In the genomic region with DNA sequence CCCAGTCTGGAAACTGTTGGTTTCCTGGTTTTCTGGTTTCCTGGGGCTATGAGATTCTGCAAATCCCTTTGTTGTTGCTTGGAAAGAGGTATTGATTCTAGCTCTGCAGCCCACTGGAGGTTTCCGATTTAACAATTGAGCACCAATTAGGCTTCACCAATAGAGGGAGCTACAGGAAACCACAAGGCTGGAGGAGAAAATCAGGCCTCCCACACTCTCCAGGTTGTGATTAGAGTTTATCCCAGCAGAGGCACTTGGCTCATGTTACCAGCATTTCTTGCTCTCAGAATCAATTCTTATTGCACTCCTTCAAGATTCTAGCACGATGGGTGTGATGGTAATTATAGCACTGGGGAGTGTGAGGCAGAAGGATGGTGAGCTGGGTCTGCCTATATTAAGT, we compare ENCODE assay signal across 9 mouse cellular contexts. TPM values are rescaled to one million over a fixed set of nuclear protein-coding genes. Genes with fewer than 3 reads are reported as not detected.
DNase-seq lines count a peak whose midpoint lies in the region; ATAC-seq and TF ChIP-seq lines count a peak whose summit lies in the region.
"Had no signal": no experiment of that assay in that cellular context is flagged by ENCODE, and none has a peak within 500 bp of the region (broad histone marks: within the 10 kb centered on the region; RNA-seq: fewer than 3 reads in every experiment).

No protein-coding gene starts in this region.

- H3K27ac ChIP-seq in forebrain, embryonic 14.5 days (ENCODE audit: low read depth, low read length) = no peak overlapping the region
- no peak overlapping the region for H3K27ac ChIP-seq in forebrain, embryonic 13.5 days
- H3K27ac ChIP-seq in lung, postnatal 0 days (ENCODE audit: low read length) = no peak overlapping the region
- no peak overlapping the region for H3K27ac ChIP-seq in heart, embryonic 11.5 days (ENCODE audit: low read depth, low read length)

- ATAC-seq in forebrain, embryonic 14.5 days = no peak
- no peak for ATAC-seq in forebrain, embryonic 13.5 days
- no peak for ATAC-seq in lung, postnatal 0 days
- no peak for ATAC-seq in heart, embryonic 11.5 days (replicated peaks; ENCODE audit: insufficient number of reproducible peaks, low FRiP score, low TSS enrichment)

- peak; percentile 60 for DNase-seq in forebrain, embryonic 14.5 days (ENCODE audit: low spot score)
- DNase-seq in lung, postnatal 0 days (ENCODE audit: low spot score) = peak; percentile 47
- DNase-seq in lung, postnatal 4 days = no peak
- peak; percentile 70 for DNase-seq in embryo, embryonic 10.5 days (ENCODE audit: low spot score)
- DNase-seq in retina, postnatal 1 day = peak; percentile 63
- DNase-seq in thymus, postnatal 25 days = no peak

- H3K9ac ChIP-seq in forebrain, embryonic 14.5 days (ENCODE audit: low read length) = no peak overlapping the region
- H3K9ac ChIP-seq in forebrain, embryonic 13.5 days = no peak overlapping the region
- no peak overlapping the region for H3K9ac ChIP-seq in lung, postnatal 0 days (replicated peaks; ENCODE audit: low read depth)
- H3K9ac ChIP-seq in heart, embryonic 11.5 days (ENCODE audit: low read depth, low read length) = no peak overlapping the region

- H3K4me3 ChIP-seq in forebrain, embryonic 14.5 days (ENCODE audit: low read depth, low read length) = no peak overlapping the region
- H3K4me3 ChIP-seq in forebrain, embryonic 13.5 days = no peak overlapping the region
- no peak overlapping the region for H3K4me3 ChIP-seq in lung, postnatal 0 days (ENCODE audit: low read depth, low read length)
- no peak overlapping the region for H3K4me3 ChIP-seq in heart, embryonic 11.5 days (ENCODE audit: low read depth, low read length)
- H3K4me3 ChIP-seq: erythroblast, embryonic 14.5 days had no signal

- H3K36me3 ChIP-seq in forebrain, embryonic 14.5 days (ENCODE audit: control insufficient read depth, insufficient read depth, low read length) = no peaks in the 10 kb centered on the region
- H3K36me3 ChIP-seq in forebrain, embryonic 13.5 days (ENCODE audit: poor library complexity, severe bottlenecking) = no peaks in the 10 kb centered on the region
- no peaks in the 10 kb centered on the region for H3K36me3 ChIP-seq in lung, postnatal 0 days (ENCODE audit: insufficient read depth, low read length)
- no peaks in the 10 kb centered on the region for H3K36me3 ChIP-seq in heart, embryonic 11.5 days (ENCODE audit: control insufficient read depth, insufficient read depth, low read length)

- TF ChIP-seq EP300 in lung, postnatal 0 days (IDR thresholded peaks at IDR 0.05) = no peak

- H3K4me2 ChIP-seq in forebrain, embryonic 14.5 days (ENCODE audit: low read length) = no peak overlapping the region
- H3K4me2 ChIP-seq in forebrain, embryonic 13.5 days = no peak overlapping the region
- H3K4me2 ChIP-seq in lung, postnatal 0 days (replicated peaks; ENCODE audit: low read depth, low read length) = no peak overlapping the region
- H3K4me2 ChIP-seq in heart, embryonic 11.5 days = no peak overlapping the region

- no peaks in the 10 kb centered on the region for H3K27me3 ChIP-seq in forebrain, embryonic 14.5 days (replicated peaks; ENCODE audit: control insufficient read depth, insufficient read depth, low read length)
- H3K27me3 ChIP-seq in forebrain, embryonic 13.5 days = no peaks in the 10 kb centered on the region
- H3K27me3 ChIP-seq in lung, postnatal 0 days (replicated peaks; ENCODE audit: insufficient read depth, low read length) = no peaks in the 10 kb centered on the region
- no peaks in the 10 kb centered on the region for H3K27me3 ChIP-seq in heart, embryonic 11.5 days (ENCODE audit: control insufficient read depth, insufficient read depth, low read length)

- H3K4me1 ChIP-seq in forebrain, embryonic 14.5 days (ENCODE audit: control insufficient read depth, insufficient read depth, low read length) = no peaks in the 10 kb centered on the region
- H3K4me1 ChIP-seq in forebrain, embryonic 13.5 days = no peaks in the 10 kb centered on the region
- H3K4me1 ChIP-seq in lung, postnatal 0 days (ENCODE audit: insufficient read depth, low read depth, low read length) = no peaks in the 10 kb centered on the region
- H3K4me1 ChIP-seq in heart, embryonic 11.5 days (ENCODE audit: control insufficient read depth, insufficient read depth, low read length) = no peaks in the 10 kb centered on the region

- TF ChIP-seq CTCF in lung, postnatal 0 days (IDR thresholded peaks at IDR 0.05) = peak; percentile 66

- H3K9me3 ChIP-seq in forebrain, embryonic 14.5 days (replicated peaks; ENCODE audit: control insufficient read depth, low read length) = no peaks in the 10 kb centered on the region
- H3K9me3 ChIP-seq in forebrain, embryonic 13.5 days (replicated peaks) = no peaks in the 10 kb centered on the region
- no peaks in the 10 kb centered on the region for H3K9me3 ChIP-seq in lung, postnatal 0 days (ENCODE audit: low read length)
- H3K9me3 ChIP-seq in heart, embryonic 11.5 days (replicated peaks; ENCODE audit: control insufficient read depth, low read length) = no peaks in the 10 kb centered on the region

- WGBS in forebrain, embryonic 14.5 days = 13% methylated on average over 2 of the region's 2 CpGs
- whole genome bisulfite sequencing in forebrain, embryonic 13.5 days = 15% methylated on average over 2 of the region's 2 CpGs
- WGBS in lung, postnatal 0 days = 27% methylated on average over 2 of the region's 2 CpGs
- WGBS in heart, embryonic 11.5 days (ENCODE audit: insufficient replicate concordance) = 20% methylated on average over 2 of the region's 2 CpGs

RNA-seq across cellular contexts. Expression of a gene that starts 13.9 kb away (rescaled TPM):
- polyA plus RNA-seq in forebrain, embryonic 14.5 days (2014; fragmentation: Nextera tagmentation; extraction: Ambion mirVana) = not detected in 2 replicates
- polyA plus RNA-seq in forebrain, embryonic 13.5 days (2015; fragmentation: Nextera tagmentation; extraction: Ambion mirVana) = not detected in 2 replicates
- 0.44 and 0.49 TPM in 2 replicates for polyA plus RNA-seq in lung, postnatal 0 days (2015; fragmentation: Nextera tagmentation; extraction: Ambion mirVana)
- 0.04 and 0.15 TPM in 2 replicates for polyA plus RNA-seq in heart, embryonic 11.5 days (2014; fragmentation: Nextera tagmentation; extraction: Ambion mirVana)
- polyA plus RNA-seq: erythroblast, embryonic 14.5 days had no signal

RNA-seq across cellular contexts. Expression of a gene that starts 22.2 kb away (rescaled TPM):
- 79.3 and 92.0 TPM in 2 replicates for polyA plus RNA-seq in forebrain, embryonic 14.5 days (2014; fragmentation: Nextera tagmentation; extraction: Ambion mirVana)
- polyA plus RNA-seq in forebrain, embryonic 13.5 days (2015; fragmentation: Nextera tagmentation; extraction: Ambion mirVana) = 126 and 132 TPM in 2 replicates
- 76.5 and 79.7 TPM in 2 replicates for polyA plus RNA-seq in lung, postnatal 0 days (2015; fragmentation: Nextera tagmentation; extraction: Ambion mirVana)
- 69.1 and 70.2 TPM in 2 replicates for polyA plus RNA-seq in heart, embryonic 11.5 days (2014; fragmentation: Nextera tagmentation; extraction: Ambion mirVana)

RNA-seq across cellular contexts. Expression of a gene that starts 37.0 kb away (rescaled TPM):
- polyA plus RNA-seq in forebrain, embryonic 14.5 days (2014; fragmentation: Nextera tagmentation; extraction: Ambion mirVana) = 21.4 and 26.2 TPM in 2 replicates
- polyA plus RNA-seq in forebrain, embryonic 13.5 days (2015; fragmentation: Nextera tagmentation; extraction: Ambion mirVana) = 9.2 and 10.1 TPM in 2 replicates
- polyA plus RNA-seq in lung, postnatal 0 days (2015; fragmentation: Nextera tagmentation; extraction: Ambion mirVana) = 1.8 and 2.3 TPM in 2 replicates
- polyA plus RNA-seq in heart, embryonic 11.5 days (2014; fragmentation: Nextera tagmentation; extraction: Ambion mirVana) = 4.4 and 5.4 TPM in 2 replicates
- polyA plus RNA-seq: erythroblast, embryonic 14.5 days had no signal

Comparison
In these comparisons a context has a peak if more than half of its experiments do, and no peak if none do; other contexts are left out.
1. DNase-seq: peak in forebrain, embryonic 14.5 days (single experiment), lung, postnatal 0 days (single experiment), embryo, embryonic 10.5 days (single experiment) and retina, postnatal 1 day (single experiment); none in lung, postnatal 4 days (0 of 2) and thymus, postnatal 25 days (single experiment).